Mouse (Mus musculus) hindbrain, embryonic 14.5 days (tissue): Measurements from ENCODE around the gene Tulp3. TPM values are rescaled to one million over a fixed set of nuclear protein-coding genes. Genes with fewer than 3 reads are reported as not detected.

ENCODE experiments used
- ATAC-seq: fragments of 200-750 bp; cut with Nextera tagmentation; 2 replicates; pipeline ENCODE4 v1.8.0; 2017; ENCODE audit warnings: moderate number of reproducible peaks, mild to moderate bottlenecking, moderate TSS enrichment, moderate library complexity; ENCODE audit not compliant: low FRiP score
- DNase-seq: peaks from one replicate; pipeline ENCODE4 v3.0.0-alpha.2; 2015; ENCODE audit warnings: low spot score
- H3K27ac ChIP-seq: fragments of 300-500 bp; sonication (generic); 2 replicates; pipeline ENCODE4 v1.5.1; 2014; ENCODE audit warnings: mild to moderate bottlenecking, moderate library complexity
- H3K27me3 ChIP-seq: fragments of 300-500 bp; sonication (generic); 2 replicates; pipeline ENCODE4 v1.6.1; 2014; ENCODE audit warnings: mild to moderate bottlenecking, low read length, mixed read lengths; ENCODE audit not compliant: control insufficient read depth, insufficient read depth
- H3K36me3 ChIP-seq: fragments of 300-500 bp; sonication (generic); replicated peaks from 2 replicates; pipeline ENCODE4 v1.6.1; 2014; ENCODE audit not compliant: control insufficient read depth, insufficient read depth
- H3K4me1 ChIP-seq: fragments of 300-500 bp; sonication (generic); replicated peaks from 2 replicates; pipeline ENCODE4 v1.6.1; 2014; ENCODE audit warnings: antibody characterized with exemption, low read length, mixed read lengths; ENCODE audit not compliant: control insufficient read depth, insufficient read depth
- H3K4me2 ChIP-seq: fragments of 300-500 bp; sonication (generic); replicated peaks from 2 replicates; pipeline ENCODE4 v1.6.1; 2014; ENCODE audit warnings: mild to moderate bottlenecking, moderate library complexity
- H3K4me3 ChIP-seq: fragments of 300-500 bp; sonication (generic); replicated peaks from 2 replicates; pipeline ENCODE4 v1.5.1; 2014; ENCODE audit warnings: mild to moderate bottlenecking, low read length
- H3K9ac ChIP-seq: fragments of 300-500 bp; sonication (generic); 2 replicates; pipeline ENCODE4 v1.6.1; 2014
- H3K9me3 ChIP-seq: fragments of 300-500 bp; sonication (generic); 2 replicates; pipeline ENCODE4 v1.6.1; 2016; ENCODE audit warnings: low read length; ENCODE audit not compliant: control insufficient read depth
- WGBS: fragments of 180-500 bp; shearing (Covaris S2); extraction: QIAGEN DNeasy Blood & Tissue Kit; methylation state at CpG from one replicate; pipeline ENCODE4 v1.1.7; 2014; 5-methylcytosine and 5-hydroxymethylcytosine counted together
- polyA plus RNA-seq: library from polyadenylated mRNA; unstranded; fragments of >200 nt; fragmentation: Nextera tagmentation; extraction: Ambion mirVana; gene quantifications from 2 replicates; pipeline ENCODE4 v1.2.1, GENCODE M21; 2014

Tulp3 gene
- polyA plus RNA-seq, 1 experiment from 2014 or later: 20.0 TPM

DNA sequence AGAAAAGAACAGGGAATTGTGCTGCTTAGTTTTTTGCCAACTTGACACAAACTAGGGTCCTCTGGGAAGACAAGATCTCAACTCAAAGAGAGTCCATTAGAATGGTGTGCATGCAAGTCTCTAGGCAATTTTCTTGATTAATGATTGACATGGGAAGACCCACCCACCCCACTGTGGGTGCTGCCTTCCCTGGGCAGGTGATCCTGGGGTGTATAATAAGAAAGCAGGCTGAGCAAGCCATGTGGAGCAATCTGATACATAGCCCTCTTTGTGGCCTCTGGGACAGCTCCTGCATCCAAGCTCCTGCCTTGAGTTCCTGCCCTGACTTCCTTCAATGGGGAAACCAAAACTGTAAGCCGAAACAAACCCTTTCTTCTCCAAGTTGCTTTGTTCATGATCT, 82.1 kb downstream of the Tulp3 start:
- Histone ChIP-seq H3K27me3 (no peaks in the 10 kb centered on the region), H3K36me3 (no peaks in the 10 kb centered on the region), H3K4me2 (no peak overlapping the region), H3K9me3 (no peaks in the 10 kb centered on the region), H3K27ac (no peak overlapping the region), H3K4me1 (no peaks in the 10 kb centered on the region), H3K9ac (no peak overlapping the region), H3K4me3 (no peak overlapping the region)
- 78% methylated on average over 1 of the region's 1 CpGs for WGBS
- DNase-seq (no peak), ATAC-seq (no peak)

DNA sequence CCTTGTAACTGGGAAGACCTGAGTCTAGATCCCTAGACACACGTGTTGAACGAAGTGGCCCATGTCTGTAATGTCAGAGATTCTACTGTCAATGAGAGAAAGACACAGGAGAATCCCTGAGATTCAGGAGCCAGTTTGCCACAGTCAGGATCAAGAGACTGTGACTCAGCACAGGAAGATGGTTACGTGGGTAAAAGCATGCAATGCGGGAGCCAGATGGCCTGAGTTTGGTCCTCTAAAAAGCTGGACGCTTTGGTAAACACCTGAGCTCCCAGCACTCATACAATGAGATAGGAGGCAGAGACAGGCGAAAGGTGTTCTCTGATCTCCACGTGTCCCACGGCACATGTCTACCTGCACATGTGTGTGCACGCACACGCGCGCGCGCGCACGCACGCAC, 82.9 kb downstream of the Tulp3 start:
- Histone ChIP-seq H3K4me1 (no peaks in the 10 kb centered on the region), H3K4me3 (no peak overlapping the region), H3K27ac (no peak overlapping the region), H3K27me3 (no peaks in the 10 kb centered on the region), H3K9me3 (no peaks in the 10 kb centered on the region), H3K36me3 (no peaks in the 10 kb centered on the region), H3K4me2 (no peak overlapping the region), H3K9ac (no peak overlapping the region)
- no peak for ATAC-seq
- 96% methylated on average over 17 of the region's 17 CpGs for WGBS
- DNase-seq: no peak

Other genes starting within 250 kb of the Tulp3 start
- 41.3 and 43.4 TPM in 2 replicates for gene Tspan9, start 212.3 kb downstream of the Tulp3 start, polyA plus RNA-seq
- 0.27 and 0.32 TPM in 2 replicates for gene Tead4, start 55.0 kb downstream of the Tulp3 start, polyA plus RNA-seq
- 76.6 and 78.4 TPM in 2 replicates for gene Rhno1, start 7.1 kb upstream of the Tulp3 start, polyA plus RNA-seq
- 6.7 and 7.7 TPM in 2 replicates for gene Foxm1, start 7.1 kb upstream of the Tulp3 start, polyA plus RNA-seq
- gene Tex52, start 19.6 kb upstream of the Tulp3 start, polyA plus RNA-seq: 0.34 and 0.58 TPM in 2 replicates
- not detected in 2 replicates for gene Gm44596, start 19.7 kb upstream of the Tulp3 start, polyA plus RNA-seq
- gene Nrip2, start 43.4 kb upstream of the Tulp3 start, polyA plus RNA-seq: 8.9 and 9.0 TPM in 2 replicates
- gene Itfg2, start 69.1 kb upstream of the Tulp3 start, polyA plus RNA-seq: 36.0 and 39.4 TPM in 2 replicates
- gene Fkbp4, start 82.8 kb upstream of the Tulp3 start, polyA plus RNA-seq: 293 and 307 TPM in 2 replicates
- 0.13 and 0.70 TPM in 2 replicates for gene Pzp, start 170.9 kb upstream of the Tulp3 start, polyA plus RNA-seq
- 1.3 and 2.3 TPM in 2 replicates for gene A2ml1, start 225.8 kb upstream of the Tulp3 start, polyA plus RNA-seq